Mouse (Mus musculus) intestine, postnatal 0 days (tissue): ENCODE results near the gene Diaph3. TPM values are rescaled to one million over a fixed set of nuclear protein-coding genes. Genes with fewer than 3 reads are reported as not detected.
"Not testable (repeated sequence)": the region's sequence is repeated elsewhere in the genome, so short reads cannot be mapped to it uniquely, and the experiment has no call there.

Experiments
- ATAC-seq: fragments of 200-750 bp; cut with Nextera tagmentation; 2 replicates; pipeline ENCODE4 v1.8.0; 2017; ENCODE audit warnings: mild to moderate bottlenecking, moderate TSS enrichment, moderate library complexity
- H3K27ac ChIP-seq: fragments of 300-500 bp; sonication (generic); 2 replicates; pipeline ENCODE4 v1.5.1; 2014; ENCODE audit warnings: mild to moderate bottlenecking, low read depth, low read length, moderate library complexity
- H3K27me3 ChIP-seq: fragments of 300-500 bp; sonication (generic); replicated peaks from 2 replicates; pipeline ENCODE4 v1.6.1; 2014; ENCODE audit warnings: low read length, mixed read lengths; ENCODE audit not compliant: control insufficient read depth, insufficient read depth
- H3K36me3 ChIP-seq: fragments of 300-500 bp; sonication (generic); 2 replicates; pipeline ENCODE4 v1.6.1; 2014; ENCODE audit warnings: mild to moderate bottlenecking, moderate library complexity; ENCODE audit not compliant: control insufficient read depth, insufficient read depth
- H3K4me1 ChIP-seq: fragments of 300-500 bp; sonication (generic); replicated peaks from 2 replicates; pipeline ENCODE4 v1.6.1; 2014; ENCODE audit warnings: antibody characterized with exemption, low read length, mixed read lengths; ENCODE audit not compliant: control insufficient read depth, insufficient read depth
- H3K4me2 ChIP-seq: fragments of 300-500 bp; sonication (generic); replicated peaks from 2 replicates; pipeline ENCODE4 v1.6.1; 2014; ENCODE audit warnings: low read depth, mild to moderate bottlenecking, moderate library complexity
- H3K4me3 ChIP-seq: fragments of 300-500 bp; sonication (generic); 2 replicates; pipeline ENCODE4 v1.5.1; 2014; ENCODE audit warnings: low read depth, low read length
- H3K9ac ChIP-seq: fragments of 300-500 bp; sonication (generic); 2 replicates; pipeline ENCODE4 v1.6.1; 2014; ENCODE audit warnings: mild to moderate bottlenecking, low read depth, low read length
- H3K9me3 ChIP-seq: fragments of 300-500 bp; sonication (generic); 2 replicates; pipeline ENCODE4 v1.6.1; 2016; ENCODE audit warnings: mixed run types; ENCODE audit not compliant: control insufficient read depth
- CTCF ChIP-seq: sonication (generic); IDR thresholded peaks from 2 replicates; pipeline ENCODE4 v1.5.1; 2016; ENCODE audit warnings: low read depth, mild to moderate bottlenecking, control low read depth, antibody characterized with exemption, moderate library complexity
- WGBS: fragments of 180-500 bp; shearing (Covaris S2); extraction: QIAGEN DNeasy Blood & Tissue Kit; methylation state at CpG from one replicate; pipeline ENCODE4 v1.1.7; 2014; 5-methylcytosine and 5-hydroxymethylcytosine counted together
- polyA plus RNA-seq: library from polyadenylated mRNA; unstranded; fragments of >200 nt; fragmentation: Nextera tagmentation; extraction: Ambion mirVana; gene quantifications from 2 replicates; pipeline ENCODE4 v1.2.1, GENCODE M21; 2015

Diaph3 gene
- polyA plus RNA-seq, 1 experiment from 2014 or later, result 2.6 TPM

DNA sequence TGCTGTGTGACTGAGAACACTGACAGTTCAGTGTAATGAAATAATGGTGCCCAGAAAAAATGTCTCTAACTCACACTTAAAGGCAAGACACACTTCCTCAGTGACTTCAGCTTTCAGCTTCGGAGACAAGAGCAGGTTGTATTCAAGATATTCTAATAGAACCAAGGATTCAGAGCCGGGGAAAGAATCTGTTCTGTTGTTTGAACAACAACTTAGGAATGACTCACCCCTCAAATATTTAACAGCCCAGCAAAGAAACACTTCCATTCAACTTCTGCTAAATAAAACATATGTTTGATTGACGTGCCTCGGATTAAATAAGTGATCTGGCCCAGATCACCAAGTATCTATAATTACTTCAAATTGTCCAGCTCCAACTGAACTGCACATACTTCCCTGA, 52.1 kb downstream of the Diaph3 start:
- H3K27me3 ChIP-seq, result no peaks in the 10 kb centered on the region
- H3K9me3 ChIP-seq, result no peaks in the 10 kb centered on the region
- no peak overlapping the region for H3K4me3 ChIP-seq
- TF ChIP-seq CTCF, result no peak
- no peak overlapping the region for H3K9ac ChIP-seq
- no peaks in the 10 kb centered on the region for H3K4me1 ChIP-seq
- H3K27ac ChIP-seq, result no peak overlapping the region
- no peak for ATAC-seq
- 65% methylated on average over 4 of the region's 4 CpGs for WGBS
- no peaks in the 10 kb centered on the region for H3K36me3 ChIP-seq
- H3K4me2 ChIP-seq, result no peak overlapping the region

- no peak for TF ChIP-seq CTCF
- peak; percentile 51; the same call in 1 of the 2 replicates for ATAC-seq
- Histone ChIP-seq H3K9ac (no peak overlapping the region), H3K4me2 (no peak overlapping the region), H3K4me1 (no peaks in the 10 kb centered on the region), H3K27me3 (no peaks in the 10 kb centered on the region), H3K36me3 (no peaks in the 10 kb centered on the region), H3K9me3 (no peaks in the 10 kb centered on the region), H3K4me3 (no peak overlapping the region), H3K27ac (no peak overlapping the region)
- 48% methylated on average over 5 of the region's 5 CpGs for WGBS
Observed at GRCm38 (mm10) chr14:87088456-87088855, 52.6 kb downstream of the Diaph3 start.

- Histone ChIP-seq H3K4me3 (no peak overlapping the region), H3K4me2 (no peak overlapping the region), H3K27ac (no peak overlapping the region), H3K4me1 (no peaks in the 10 kb centered on the region), H3K36me3 (no peaks in the 10 kb centered on the region), H3K9ac (no peak overlapping the region), H3K9me3 (no peaks in the 10 kb centered on the region), H3K27me3 (no peaks in the 10 kb centered on the region)
- ATAC-seq, result 0 out of 2 replicates have a peak, but pooled peaks have one; percentile 49
- 77% methylated on average over 1 of the region's 1 CpGs for WGBS
- TF ChIP-seq CTCF, result no peak
Observed at GRCm38 (mm10) chr14:87087996-87088395, 53.0 kb downstream of the Diaph3 start.

GRCm38 (mm10) chr14:87084906-87085305, 56.1 kb downstream of the Diaph3 start:
- WGBS, result 49% methylated on average over 8 of the region's 8 CpGs
- not testable (repeated sequence) for H3K9ac ChIP-seq, H3K9me3 ChIP-seq, H3K27me3 ChIP-seq, H3K36me3 ChIP-seq, ATAC-seq, H3K4me1 ChIP-seq, H3K4me3 ChIP-seq, H3K27ac ChIP-seq, H3K4me2 ChIP-seq

DNA sequence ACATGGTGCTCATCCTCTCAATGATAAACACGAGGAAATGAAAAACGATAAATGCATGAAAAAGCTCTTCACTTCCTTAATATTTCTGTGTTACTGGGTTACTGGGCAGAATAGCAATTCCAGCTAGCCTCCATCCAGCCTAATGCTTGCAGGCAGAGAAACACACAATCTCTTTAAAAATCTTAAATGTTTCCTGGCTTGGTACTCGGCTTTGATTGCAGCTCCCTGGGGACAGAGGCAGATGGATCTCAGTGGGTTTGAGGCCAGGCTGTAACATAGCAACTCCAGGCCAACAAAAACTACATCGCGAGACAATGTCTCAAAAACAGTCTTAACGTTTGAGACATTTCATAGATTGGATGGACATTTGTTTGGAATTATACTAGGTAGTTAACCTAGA, 57.1 kb downstream of the Diaph3 start:
- no peak for ATAC-seq
- no peak for TF ChIP-seq CTCF
- Histone ChIP-seq H3K9ac (no peak overlapping the region), H3K4me3 (no peak overlapping the region), H3K4me2 (no peak overlapping the region), H3K27me3 (no peaks in the 10 kb centered on the region), H3K27ac (no peak overlapping the region), H3K9me3 (no peaks in the 10 kb centered on the region), H3K36me3 (no peaks in the 10 kb centered on the region), H3K4me1 (no peaks in the 10 kb centered on the region)
- WGBS, result 74% methylated on average over 6 of the region's 6 CpGs

DNA sequence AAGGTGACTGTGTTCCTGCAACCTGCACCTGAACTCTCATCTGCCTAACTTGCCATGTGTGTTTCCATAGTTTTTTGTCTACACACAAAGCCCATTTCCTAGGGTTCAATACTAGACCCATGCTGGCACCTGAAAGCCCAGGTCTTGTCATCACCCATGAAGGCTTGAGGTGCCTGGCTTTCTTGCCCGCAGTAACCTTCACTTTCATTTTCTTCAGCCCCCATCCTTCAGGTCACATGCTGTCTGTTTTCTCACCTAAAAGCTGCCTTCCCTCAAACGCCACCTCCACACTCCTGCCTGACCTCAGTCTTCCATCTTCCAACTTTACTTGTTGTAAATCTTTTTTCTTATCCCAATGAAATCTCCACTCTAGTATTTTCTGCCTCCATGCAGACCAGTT, 61.3 kb downstream of the Diaph3 start:
- WGBS, result 96% methylated on average over 2 of the region's 2 CpGs
- Histone ChIP-seq H3K27ac (no peak overlapping the region), H3K36me3 (no peaks in the 10 kb centered on the region), H3K4me1 (no peaks in the 10 kb centered on the region), H3K4me2 (no peak overlapping the region), H3K9me3 (no peaks in the 10 kb centered on the region), H3K4me3 (no peak overlapping the region), H3K9ac (no peak overlapping the region), H3K27me3 (no peaks in the 10 kb centered on the region)
- no peak for ATAC-seq
- TF ChIP-seq CTCF, result no peak

DNA sequence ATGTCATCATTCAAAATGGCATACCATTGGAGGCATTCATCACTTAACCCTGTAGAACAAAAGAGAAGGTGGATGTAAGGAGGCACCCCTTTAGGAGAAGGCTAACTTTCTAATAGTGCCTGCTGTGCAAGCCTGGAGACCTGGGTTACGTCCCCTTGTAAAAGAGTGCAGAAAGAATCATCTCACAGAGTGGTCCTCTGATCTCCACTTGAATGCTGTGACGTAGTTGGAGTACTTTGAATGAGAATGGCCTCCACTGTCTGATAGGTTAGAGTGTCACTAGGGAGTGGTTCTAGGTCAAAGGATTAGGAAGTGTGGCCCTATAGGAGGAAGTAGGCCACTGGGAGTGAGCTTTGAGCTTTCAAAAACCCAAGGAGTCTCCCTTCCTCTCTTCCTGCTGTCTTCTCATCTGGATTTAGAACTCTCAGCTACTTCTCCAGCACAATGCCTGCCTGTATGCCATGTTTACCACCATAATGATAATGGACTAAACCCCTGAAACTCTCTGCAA, 66.0 kb downstream of the Diaph3 start:
- no peaks in the 10 kb centered on the region for H3K27me3 ChIP-seq
- TF ChIP-seq CTCF, result no peak
- H3K4me3 ChIP-seq, result no peak overlapping the region
- no peak for ATAC-seq
- H3K36me3 ChIP-seq, result no peaks in the 10 kb centered on the region
- no peak overlapping the region for H3K9ac ChIP-seq
- H3K9me3 ChIP-seq, result no peaks in the 10 kb centered on the region
- 80% methylated on average over 2 of the region's 2 CpGs for WGBS
- H3K4me1 ChIP-seq, result no peaks in the 10 kb centered on the region
- H3K4me2 ChIP-seq, result no peak overlapping the region
- no peak overlapping the region for H3K27ac ChIP-seq
